Mouse (Mus musculus) midbrain, embryonic 16.5 days (tissue): ENCODE results near the gene Npb. TPM values are rescaled to one million over a fixed set of nuclear protein-coding genes. Genes with fewer than 3 reads are reported as not detected.

ENCODE experiments used
- ATAC-seq: fragments of 200-750 bp; cut with Nextera tagmentation; 2 replicates; pipeline ENCODE4 v1.8.0; 2017; ENCODE audit warnings: moderate TSS enrichment
- H3K27ac ChIP-seq: fragments of 300-500 bp; sonication (generic); 2 replicates; pipeline ENCODE4 v1.5.1; 2014; ENCODE audit warnings: mild to moderate bottlenecking, low read length, mixed read lengths
- H3K27me3 ChIP-seq: fragments of 300-500 bp; sonication (generic); 2 replicates; pipeline ENCODE4 v1.6.1; 2014; ENCODE audit warnings: low read depth, low read length, mixed read lengths; ENCODE audit not compliant: control insufficient read depth, insufficient read depth
- H3K36me3 ChIP-seq: fragments of 300-500 bp; sonication (generic); 2 replicates; pipeline ENCODE4 v1.6.1; 2014; ENCODE audit warnings: mild to moderate bottlenecking, low read length, moderate library complexity, mixed read lengths; ENCODE audit not compliant: control insufficient read depth, insufficient read depth
- H3K4me1 ChIP-seq: fragments of 300-500 bp; sonication (generic); 2 replicates; pipeline ENCODE4 v1.6.1; 2014; ENCODE audit warnings: mild to moderate bottlenecking, low read length, mixed read lengths; ENCODE audit not compliant: control insufficient read depth, insufficient read depth
- H3K4me2 ChIP-seq: fragments of 300-500 bp; sonication (generic); 2 replicates; pipeline ENCODE4 v1.6.1; 2014; ENCODE audit warnings: mild to moderate bottlenecking, low read length, mixed read lengths
- H3K4me3 ChIP-seq: fragments of 300-500 bp; sonication (generic); 2 replicates; pipeline ENCODE4 v1.5.1; 2014; ENCODE audit warnings: low read depth, mild to moderate bottlenecking, low read length, moderate library complexity, mixed read lengths
- H3K9ac ChIP-seq: fragments of 300-500 bp; sonication (generic); 2 replicates; pipeline ENCODE4 v1.6.1; 2014; ENCODE audit warnings: low read depth, low read length, mixed read lengths
- H3K9me3 ChIP-seq: fragments of 300-500 bp; sonication (generic); replicated peaks from 2 replicates; pipeline ENCODE4 v1.6.1; 2014; ENCODE audit warnings: mild to moderate bottlenecking, low read length, mixed read lengths; ENCODE audit not compliant: control insufficient read depth, poor library complexity, severe bottlenecking
- WGBS: fragments of 180-500 bp; shearing (Covaris S2); extraction: QIAGEN DNeasy Blood & Tissue Kit; methylation state at CpG from one replicate; pipeline ENCODE4 v1.1.7; 2014; 5-methylcytosine and 5-hydroxymethylcytosine counted together
- polyA plus RNA-seq: library from polyadenylated mRNA; unstranded; fragments of >200 nt; fragmentation: Nextera tagmentation; extraction: Ambion mirVana; gene quantifications from 2 replicates; pipeline ENCODE4 v1.2.1, GENCODE M21; 2015

Gene Npb
- polyA plus RNA-seq, 1 experiment from 2014 or later = not detected

- H3K4me1 ChIP-seq = peaks cover 6% of the 10 kb centered on the region; the same call in 1 of the 2 replicates
- no peak overlapping the region for H3K4me3 ChIP-seq
- no peak overlapping the region for H3K4me2 ChIP-seq
- 84% methylated on average over 4 of the region's 4 CpGs for WGBS
- H3K36me3 ChIP-seq = peaks cover 22% of the 10 kb centered on the region; the same call in 1 of the 2 replicates
- ATAC-seq = no peak
- H3K9ac ChIP-seq = no peak overlapping the region
- no peak overlapping the region for H3K27ac ChIP-seq
- H3K9me3 ChIP-seq = no peaks in the 10 kb centered on the region
- no peaks in the 10 kb centered on the region; the same call in 1 of the 2 replicates for H3K27me3 ChIP-seq
These were observed 1.5 kb upstream of the Npb start for GRCm38 (mm10) chr11:120606764-120607163.

DNA sequence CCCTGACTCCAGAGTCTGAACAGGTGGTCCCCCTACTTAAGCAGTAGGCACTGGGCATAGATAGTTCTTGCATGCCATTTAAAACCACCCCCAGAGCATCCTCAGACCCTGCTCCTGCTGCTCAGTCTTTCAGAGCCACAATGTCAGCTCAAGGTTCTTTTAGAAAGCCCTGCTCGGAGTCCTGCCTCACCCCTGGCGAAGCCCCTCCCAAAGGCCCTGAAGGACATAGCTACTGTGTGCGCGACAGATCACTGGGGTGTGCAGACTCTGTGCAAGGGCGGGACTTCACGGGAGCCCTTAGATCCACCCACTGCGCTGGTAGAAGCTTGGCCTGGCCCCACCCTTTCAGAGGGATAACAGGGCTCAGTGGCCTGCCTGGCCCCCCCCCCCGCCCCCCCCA, 973 bp downstream of the Npb start:
- 44% methylated on average over 7 of the region's 8 CpGs for WGBS
- Histone ChIP-seq H3K4me1 (peaks cover 6% of the 10 kb centered on the region; the same call in 1 of the 2 replicates), H3K27me3 (no peaks in the 10 kb centered on the region; the same call in 1 of the 2 replicates), H3K4me3 (no peak overlapping the region), H3K27ac (no peak overlapping the region), H3K36me3 (peaks cover 31% of the 10 kb centered on the region; the same call in 1 of the 2 replicates), H3K9me3 (no peaks in the 10 kb centered on the region), H3K4me2 (no peak overlapping the region), H3K9ac (peak overlapping the region; percentile 38; the same call in 1 of the 2 replicates)
- 0 out of 2 replicates have a peak, but pooled peaks have one; percentile 36 for ATAC-seq

GRCm38 (mm10) chr11:120610477-120611046, 2.3 kb downstream of the Npb start:
- Histone ChIP-seq H3K36me3 (peaks cover 28% of the 10 kb centered on the region; the same call in 1 of the 2 replicates), H3K27me3 (no peaks in the 10 kb centered on the region; the same call in 1 of the 2 replicates), H3K4me3 (no peak overlapping the region), H3K9me3 (no peaks in the 10 kb centered on the region), H3K27ac (no peak overlapping the region), H3K4me1 (peaks cover 6% of the 10 kb centered on the region; the same call in 1 of the 2 replicates), H3K4me2 (no peak overlapping the region), H3K9ac (no peak overlapping the region)
- ATAC-seq = no peak
- 79% methylated on average over 9 of the region's 9 CpGs for WGBS

DNA sequence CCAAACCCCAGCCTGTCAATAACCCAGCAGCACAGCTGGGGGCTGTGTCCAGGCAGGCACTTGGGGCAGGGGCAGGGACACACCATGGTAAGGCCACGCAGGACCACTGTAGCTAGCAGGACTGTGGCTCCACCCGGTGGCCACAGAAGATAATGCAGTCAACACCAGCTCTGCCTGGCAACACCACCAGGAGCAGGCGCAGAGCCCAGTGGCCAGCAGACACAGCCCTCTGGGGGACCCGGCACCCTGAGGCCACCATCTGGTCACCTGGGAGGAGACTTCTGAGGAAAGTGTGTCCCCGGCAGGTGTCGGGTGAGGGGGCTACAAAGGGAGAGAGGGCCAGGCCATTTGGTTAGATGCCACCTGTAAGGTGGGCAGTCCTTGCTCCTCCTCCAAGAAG, 4.5 kb downstream of the Npb start:
- no peak for ATAC-seq
- 47% methylated on average over 6 of the region's 6 CpGs for WGBS
- Histone ChIP-seq H3K9ac (no peak overlapping the region), H3K4me3 (no peak overlapping the region), H3K4me2 (no peak overlapping the region), H3K36me3 (peaks cover 31% of the 10 kb centered on the region; the same call in 1 of the 2 replicates), H3K9me3 (no peaks in the 10 kb centered on the region), H3K27ac (no peak overlapping the region), H3K27me3 (no peaks in the 10 kb centered on the region; the same call in 1 of the 2 replicates), H3K4me1 (peaks cover 22% of the 10 kb centered on the region)

DNA sequence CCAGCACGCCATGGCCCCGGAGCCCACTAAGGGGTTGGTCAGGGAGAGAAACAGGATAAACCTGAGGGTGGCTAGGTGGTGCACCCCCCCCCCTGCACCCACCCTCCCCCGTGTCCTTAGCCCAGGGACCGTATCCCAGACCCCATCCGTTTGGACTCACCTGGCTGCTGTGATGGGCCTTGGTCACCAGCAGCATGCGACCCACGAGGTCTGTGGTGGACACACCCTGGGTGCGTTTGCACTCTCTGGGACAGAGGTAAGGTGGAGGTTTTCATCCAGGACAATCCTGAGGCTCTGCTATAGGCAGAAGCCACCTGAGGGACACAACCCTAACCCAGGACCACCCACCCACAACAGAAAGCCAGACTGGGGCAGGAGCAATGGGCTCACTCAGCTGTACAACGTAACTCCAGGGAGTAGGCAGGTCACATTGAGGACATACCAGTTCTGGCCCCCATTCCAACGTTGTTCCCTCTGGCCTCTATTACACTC, 5.2 kb downstream of the Npb start:
- Histone ChIP-seq H3K4me1 (peaks cover 23% of the 10 kb centered on the region), H3K27ac (no peak overlapping the region), H3K9ac (no peak overlapping the region), H3K4me3 (no peak overlapping the region), H3K4me2 (no peak overlapping the region), H3K9me3 (no peaks in the 10 kb centered on the region), H3K27me3 (no peaks in the 10 kb centered on the region; the same call in 1 of the 2 replicates), H3K36me3 (peaks cover 37% of the 10 kb centered on the region)
- 90% methylated on average over 9 of the region's 10 CpGs for WGBS
- no peak for ATAC-seq

DNA sequence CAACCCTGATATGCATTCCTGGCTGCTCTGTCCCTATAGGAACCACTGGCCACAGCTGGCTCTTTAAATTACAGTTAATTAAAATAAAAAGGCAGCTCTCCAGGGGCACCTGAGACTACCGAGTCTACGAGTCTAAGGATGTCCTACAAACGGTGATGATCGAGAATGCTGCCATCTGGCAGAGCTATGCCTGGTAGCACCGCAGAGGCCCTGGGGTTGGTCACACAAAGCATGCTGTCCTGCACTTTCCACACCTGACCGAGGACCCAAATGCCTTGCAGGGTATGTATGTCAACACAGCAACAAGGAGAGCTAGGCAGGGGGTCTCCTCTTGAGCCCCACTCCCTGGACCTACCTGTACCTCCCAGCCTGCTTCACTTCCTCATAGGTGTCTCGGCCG, 5.7 kb downstream of the Npb start:
- no peak for ATAC-seq
- Histone ChIP-seq H3K27ac (no peak overlapping the region), H3K9ac (no peak overlapping the region), H3K36me3 (peaks cover 42% of the 10 kb centered on the region), H3K27me3 (no peaks in the 10 kb centered on the region; the same call in 1 of the 2 replicates), H3K4me3 (no peak overlapping the region), H3K4me2 (no peak overlapping the region), H3K4me1 (peaks cover 19% of the 10 kb centered on the region), H3K9me3 (no peaks in the 10 kb centered on the region)
- WGBS = 85% methylated on average over 8 of the region's 8 CpGs

GRCm38 (mm10) chr11:120615167-120615566, 6.9 kb downstream of the Npb start:
- no peak overlapping the region for H3K27ac ChIP-seq
- H3K9ac ChIP-seq = no peak overlapping the region
- no peak overlapping the region for H3K4me3 ChIP-seq
- peaks cover 19% of the 10 kb centered on the region for H3K4me1 ChIP-seq
- no peak overlapping the region for H3K4me2 ChIP-seq
- no peak for ATAC-seq
- WGBS = 94% methylated on average over 6 of the region's 6 CpGs
- H3K36me3 ChIP-seq = peaks cover 44% of the 10 kb centered on the region
- H3K27me3 ChIP-seq = no peaks in the 10 kb centered on the region
- H3K9me3 ChIP-seq = no peaks in the 10 kb centered on the region

GRCm38 (mm10) chr11:120615606-120616203, 7.4 kb downstream of the Npb start:
- peak overlapping the region; percentile 25; the same call in 1 of the 2 replicates for H3K9ac ChIP-seq
- WGBS = 91% methylated on average over 11 of the region's 11 CpGs
- no peaks in the 10 kb centered on the region for H3K27me3 ChIP-seq
- H3K36me3 ChIP-seq = peaks cover 44% of the 10 kb centered on the region
- no peak overlapping the region for H3K4me3 ChIP-seq
- ATAC-seq = no peak
- H3K27ac ChIP-seq = no peak overlapping the region
- no peaks in the 10 kb centered on the region for H3K9me3 ChIP-seq
- H3K4me1 ChIP-seq = peaks cover 19% of the 10 kb centered on the region
- peak overlapping the region; percentile 94; the same call in 1 of the 2 replicates for H3K4me2 ChIP-seq
